Mouse (Mus musculus): Measurements from ENCODE around the gene St3gal4.

Gene St3gal4

GRCm38 (mm10) chr9:35004113-35004512 lies 115.0 kb downstream of the St3gal4 start:
- DNase-seq (ENCODE audit: low read depth), result no peak

GRCm38 (mm10) chr9:34997880-34998865 lies 120.9 kb downstream of the St3gal4 start:
- DNase-seq (ENCODE audit: low read depth), result no peak
